Mouse (Mus musculus): ENCODE data around the gene Dlg2.

The Dlg2 gene

DNA sequence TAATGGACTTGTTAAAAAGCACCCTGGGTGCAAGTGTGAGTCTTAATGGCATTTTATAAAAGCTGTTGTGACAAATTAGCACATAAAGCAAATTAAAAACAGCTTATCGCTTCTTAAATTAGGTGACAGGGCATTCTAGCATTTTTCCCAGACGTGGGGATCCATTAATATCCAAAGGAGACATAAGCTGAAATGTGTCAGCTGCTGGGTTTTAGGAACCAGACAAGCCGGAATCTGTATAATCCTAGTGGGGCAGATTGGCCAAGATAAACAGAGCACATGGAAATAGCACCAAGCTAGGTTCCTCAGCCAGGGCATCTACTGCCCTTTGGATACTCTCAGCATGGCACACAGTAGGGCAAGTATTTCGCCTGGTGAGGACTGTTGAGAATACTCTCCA, 1895.2 kb downstream of the Dlg2 start:
- DNase-seq (ENCODE audit: low read depth, low spot score): no peak

DNA sequence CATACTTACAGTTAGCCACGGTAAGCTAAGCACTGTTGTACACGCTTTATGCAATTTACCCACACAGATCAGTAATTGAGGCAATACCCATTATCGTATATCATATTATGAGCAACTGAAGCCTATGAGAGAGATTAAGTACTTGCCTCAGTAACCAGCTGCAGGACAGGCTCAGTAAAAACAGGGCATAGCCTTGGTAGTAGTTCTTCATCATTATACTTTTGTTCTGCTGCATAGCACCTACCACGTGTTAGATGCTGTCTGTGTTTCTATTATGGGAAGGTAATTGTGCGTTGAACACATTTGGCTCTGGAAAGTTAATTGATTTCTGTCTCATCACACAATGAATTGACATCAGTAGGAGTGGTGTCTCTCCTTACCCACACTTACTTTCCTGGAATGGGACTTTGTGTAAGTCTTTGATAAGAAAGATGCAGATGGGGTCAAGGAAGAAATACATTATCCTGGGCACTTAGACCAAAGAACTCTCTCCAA, 1897.4 kb downstream of the Dlg2 start:
- no peak for DNase-seq (ENCODE audit: low read depth, low spot score)

DNA sequence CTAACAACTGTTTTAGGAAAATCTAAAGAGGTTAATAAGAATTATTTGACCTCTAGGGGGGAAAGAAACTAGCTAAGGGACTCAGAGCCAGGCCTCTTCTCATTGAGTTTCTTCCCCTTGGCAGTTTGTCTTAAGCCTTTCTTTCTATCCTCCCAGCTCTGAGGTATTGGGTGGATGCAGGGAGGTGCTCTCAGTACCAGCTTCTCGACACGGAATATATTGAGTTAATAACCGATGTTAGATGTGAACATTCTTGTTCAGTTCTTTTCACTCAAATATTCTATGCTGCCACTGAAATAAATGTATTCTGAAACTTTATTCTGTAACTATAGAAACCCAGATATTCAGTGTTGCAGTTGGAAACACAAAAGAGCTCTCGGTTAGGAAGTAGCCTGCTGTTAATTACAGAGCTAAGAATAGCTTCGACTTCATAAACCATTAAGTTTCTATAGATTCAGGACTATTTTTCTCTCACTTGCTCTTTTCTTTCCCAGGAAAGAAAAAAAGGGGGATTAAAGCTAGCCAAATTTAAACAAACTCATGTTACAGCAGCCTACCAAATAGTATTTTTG, 1907.5 kb downstream of the Dlg2 start:
- no peak for DNase-seq (ENCODE audit: low read depth, low spot score)

DNA sequence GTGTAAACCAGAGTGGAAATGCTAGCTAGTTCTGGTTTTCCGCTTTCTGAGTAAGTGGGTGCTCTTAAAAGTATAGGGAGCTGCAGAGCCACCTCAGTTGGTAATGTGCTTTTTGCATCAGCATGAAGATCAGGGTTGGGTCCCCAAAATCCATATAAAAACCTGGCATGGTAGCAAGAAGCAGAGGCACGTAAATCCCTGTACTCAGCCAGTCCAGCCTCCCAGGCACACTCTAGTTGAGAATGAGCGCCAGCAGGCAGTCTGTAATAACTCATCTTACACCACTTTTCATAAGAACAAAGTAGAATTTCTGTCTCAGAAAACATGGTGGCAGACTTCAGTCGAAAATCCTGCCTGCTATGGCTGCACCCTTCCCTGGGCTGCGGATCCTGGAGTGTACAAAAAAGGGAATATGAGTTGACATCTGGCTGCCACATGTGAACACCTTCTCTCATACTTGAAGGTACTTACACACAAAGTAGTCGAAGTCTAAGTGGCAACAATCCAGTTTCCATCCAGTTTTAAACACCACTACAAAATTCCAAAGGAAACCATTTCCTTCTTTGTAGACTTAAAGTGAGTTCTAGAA, 1915.7 kb downstream of the Dlg2 start:
- DNase-seq (ENCODE audit: low read depth, low spot score): no peak

DNA sequence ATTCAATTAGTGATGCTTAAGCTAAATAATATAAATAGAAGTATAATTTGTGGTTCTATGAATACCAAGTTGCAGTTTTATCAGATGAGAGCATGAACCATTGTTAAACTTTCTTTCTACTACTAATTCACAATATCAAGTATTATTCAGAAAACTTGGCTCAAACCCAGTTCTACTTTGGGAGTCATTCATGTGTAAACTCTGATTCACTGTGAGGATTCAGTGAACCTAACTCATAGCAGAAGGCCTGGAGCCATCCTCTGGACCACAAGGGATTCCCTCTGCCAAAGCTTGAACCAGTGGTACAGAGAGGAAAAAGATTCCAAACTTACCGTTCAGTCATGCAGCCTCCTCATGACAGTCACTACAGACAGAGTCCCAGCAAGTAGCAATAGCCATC, 1920.3 kb downstream of the Dlg2 start:
- DNase-seq (ENCODE audit: low read depth, low spot score): peak; percentile 64

DNA sequence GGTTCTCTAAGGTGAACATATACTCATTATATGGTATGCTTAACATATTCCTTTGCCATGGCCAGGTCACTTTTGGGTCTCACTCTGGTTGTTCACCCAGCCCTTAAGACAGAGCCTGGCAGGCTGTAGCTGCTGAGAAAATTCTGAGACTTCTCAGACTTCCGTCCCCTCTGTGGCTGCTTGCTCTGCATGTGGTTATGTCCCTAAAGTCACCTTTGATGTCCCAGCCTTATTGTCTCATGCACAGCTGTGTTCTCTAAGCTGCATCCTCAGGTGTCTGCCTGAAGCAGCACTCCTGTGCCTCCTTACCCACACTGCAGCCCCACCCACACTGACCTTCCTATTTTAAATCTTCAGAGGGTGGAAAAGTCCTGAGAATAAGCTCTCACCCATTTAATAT, 1922.4 kb downstream of the Dlg2 start:
- DNase-seq (ENCODE audit: low read depth, low spot score): no peak

DNA sequence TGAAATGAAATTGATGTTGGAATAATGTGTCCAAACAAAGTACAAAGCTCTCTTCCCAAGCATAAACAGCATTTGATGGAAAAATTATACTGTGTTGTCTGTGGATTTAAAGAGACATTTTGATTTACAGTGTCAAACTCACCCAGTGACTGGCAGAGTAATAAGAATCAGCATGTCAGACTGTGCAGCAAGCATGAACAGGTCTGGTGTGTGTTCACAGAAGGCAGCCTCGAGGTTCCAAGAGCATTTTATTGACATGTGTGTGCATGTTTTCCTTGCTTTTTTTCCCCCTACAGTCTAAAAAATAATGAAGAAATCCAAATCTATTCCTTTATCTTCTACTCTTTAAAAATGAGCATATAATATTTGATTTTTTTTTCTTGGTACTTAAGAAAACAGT, 1924.1 kb downstream of the Dlg2 start:
- DNase-seq (ENCODE audit: low read depth, low spot score): no peak

DNA sequence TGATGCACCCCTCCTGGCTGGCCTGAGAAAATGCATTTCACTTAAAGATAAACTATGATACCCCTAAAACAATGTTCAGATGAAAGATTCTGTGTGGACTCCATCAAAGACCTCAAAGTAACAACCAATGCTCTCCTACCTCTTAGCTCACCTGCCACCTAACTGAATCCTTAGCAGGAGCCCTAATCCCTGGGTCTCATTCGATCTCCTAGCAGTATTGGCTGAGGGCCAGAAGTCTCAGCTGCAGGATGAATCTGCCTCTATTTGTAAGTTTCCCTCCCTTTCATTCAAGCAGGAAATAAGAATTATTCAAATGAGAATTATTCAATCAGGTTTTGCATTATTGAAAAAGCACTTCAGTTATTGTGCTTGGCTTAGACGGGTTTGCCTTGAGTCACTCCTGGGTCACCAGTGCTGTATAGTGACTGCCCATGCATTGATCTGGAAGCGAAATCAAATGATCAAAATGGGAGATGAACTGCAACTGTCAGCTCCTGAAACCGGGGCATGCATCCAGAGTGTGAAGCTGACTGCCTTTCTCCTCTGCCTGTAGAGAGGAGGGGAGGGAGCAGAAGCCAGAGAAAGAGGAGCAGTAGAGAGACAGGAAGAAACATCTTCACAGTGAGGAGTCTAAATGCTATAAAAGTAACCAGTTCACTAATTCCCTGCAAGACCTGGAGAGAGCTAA, 1924.7 kb downstream of the Dlg2 start:
- peak; percentile 51 for DNase-seq (ENCODE audit: low read depth, low spot score)

DNA sequence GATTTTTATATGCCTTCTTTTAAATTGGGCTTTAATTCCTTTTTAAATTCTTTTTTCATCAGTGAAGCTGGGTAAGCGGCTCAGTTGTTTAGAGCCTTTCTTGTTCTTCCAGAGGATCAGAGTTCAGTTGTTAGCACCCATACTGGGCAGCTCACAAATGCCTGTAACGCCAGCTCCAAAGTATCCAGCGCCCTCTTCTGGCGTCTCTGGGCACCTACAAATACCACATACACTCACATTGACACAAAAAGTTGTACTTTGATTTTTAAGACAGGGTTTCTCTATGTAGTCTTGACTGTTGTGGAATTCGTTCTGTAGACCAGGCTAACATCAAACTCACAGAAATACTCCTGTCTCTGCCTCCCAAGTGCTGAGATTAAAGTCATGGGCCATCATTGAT, 1932.0 kb downstream of the Dlg2 start:
- DNase-seq (ENCODE audit: low read depth, low spot score): no peak

DNA sequence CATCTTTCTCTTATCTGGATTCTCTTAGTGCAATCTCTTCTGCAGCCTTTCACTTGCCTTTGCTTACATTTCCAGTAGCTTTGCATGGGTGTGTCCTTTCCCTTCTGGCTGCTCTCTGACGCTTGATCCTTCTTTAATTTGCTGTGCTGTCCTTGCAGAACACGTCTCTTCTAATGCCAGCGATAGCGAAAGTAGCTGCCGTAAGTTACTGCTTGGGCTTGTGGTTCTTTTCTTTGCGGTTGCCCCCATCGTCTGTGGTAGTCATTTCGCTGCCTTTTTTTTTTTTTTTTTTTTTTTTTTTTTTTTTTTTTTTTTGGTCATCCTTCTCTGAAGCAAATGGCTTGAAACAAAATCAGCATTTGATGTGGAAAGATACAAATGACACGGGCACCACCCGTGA, 1944.0 kb downstream of the Dlg2 start:
- DNase-seq (ENCODE audit: low read depth, low spot score): no peak

DNA sequence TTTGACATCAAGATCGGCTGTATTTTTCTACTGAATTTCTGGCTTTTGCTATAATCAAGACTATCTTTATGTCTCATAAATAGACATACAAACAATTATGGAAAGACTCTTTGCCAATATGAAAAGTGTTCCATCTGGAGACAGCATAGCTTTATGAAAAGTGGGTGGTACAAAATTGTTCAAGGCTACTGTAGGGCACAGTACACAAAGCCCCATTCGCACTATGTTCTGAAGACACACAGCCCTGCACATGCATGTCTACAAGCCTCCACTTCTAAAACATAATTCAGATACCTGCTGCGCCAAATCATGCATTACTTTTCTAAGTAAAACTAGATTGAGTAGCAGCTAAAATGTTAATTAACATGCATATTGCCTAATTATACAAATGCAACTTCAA, 1946.5 kb downstream of the Dlg2 start:
- no peak for DNase-seq (ENCODE audit: low read depth, low spot score)

DNA sequence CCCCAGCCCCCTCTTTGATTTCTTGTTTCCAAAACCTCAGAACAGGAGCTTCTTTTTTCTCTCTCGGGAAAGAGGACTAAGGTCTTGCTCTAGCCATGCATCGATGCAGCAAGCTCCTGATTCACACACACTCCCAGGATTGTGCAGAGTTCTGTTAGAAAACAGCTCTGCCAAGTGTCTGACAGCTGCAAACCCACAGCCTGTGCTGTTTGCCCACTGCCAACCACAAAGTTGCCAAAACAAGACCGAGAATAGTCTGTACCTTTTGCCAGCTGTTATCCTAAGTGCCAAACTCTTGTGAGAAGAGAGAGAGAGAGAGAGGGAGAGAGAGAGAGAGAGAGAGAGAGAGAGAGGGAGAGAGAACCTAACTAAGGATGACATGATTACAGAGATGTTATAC, 1948.2 kb downstream of the Dlg2 start:
- DNase-seq (ENCODE audit: low read depth, low spot score): peak; percentile 69

DNA sequence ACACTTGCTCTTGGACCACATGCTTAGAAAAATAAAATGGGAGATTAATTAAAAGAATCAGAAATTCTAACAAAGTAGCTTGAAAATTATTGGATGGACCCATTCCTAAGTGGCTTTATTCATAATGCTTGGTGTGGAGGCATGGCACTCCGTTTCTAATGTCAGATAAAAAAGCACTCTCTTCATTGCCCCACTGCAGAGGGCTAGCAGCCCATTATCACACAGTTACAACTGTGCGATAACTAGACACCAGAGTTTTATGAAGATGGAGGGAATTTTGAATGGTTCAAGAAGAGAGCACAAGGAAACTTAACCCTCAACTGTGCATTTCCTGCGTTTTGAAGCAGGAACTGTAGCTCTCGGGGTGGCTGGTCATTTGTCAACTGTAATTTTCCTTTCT, 1950.8 kb downstream of the Dlg2 start:
- no peak for DNase-seq (ENCODE audit: low read depth, low spot score)

DNA sequence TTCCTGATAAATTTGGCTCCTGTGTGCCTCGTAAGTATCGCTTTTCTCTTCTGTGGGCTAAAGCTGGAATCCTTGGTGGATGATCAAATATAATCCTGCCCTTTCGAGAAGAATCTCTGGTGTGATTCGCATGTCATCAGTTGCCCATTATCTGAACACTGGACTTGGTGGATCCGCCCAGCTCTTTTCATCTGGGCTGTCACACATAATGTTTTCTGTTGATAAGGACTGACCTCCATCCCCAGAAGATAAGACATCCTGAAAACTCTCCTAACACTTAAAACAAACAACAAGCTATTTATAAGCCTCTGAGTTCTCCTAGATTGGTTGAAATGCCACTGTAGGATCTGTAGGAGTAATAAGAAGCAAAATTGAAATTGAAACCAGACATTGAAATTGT, 1952.2 kb downstream of the Dlg2 start:
- no peak for DNase-seq (ENCODE audit: low read depth, low spot score)

DNA sequence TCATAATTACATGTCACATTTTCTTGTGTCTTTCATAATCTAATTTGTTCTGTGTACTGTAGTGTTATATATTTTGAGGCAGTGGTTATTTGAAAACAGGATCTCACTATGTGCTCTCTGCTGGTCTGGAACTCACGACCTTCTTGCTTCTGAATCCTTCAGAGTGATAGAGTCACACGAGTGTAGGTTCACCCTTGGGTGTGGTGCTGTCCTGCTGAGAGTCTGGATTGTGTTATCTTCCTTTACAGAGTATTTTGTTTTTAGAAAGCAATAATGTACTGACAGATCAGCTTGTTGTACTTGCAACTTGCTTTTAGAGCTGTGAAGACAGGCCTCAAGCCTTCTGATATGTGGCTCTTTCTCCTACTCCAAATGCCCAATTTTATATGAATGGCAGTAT, 1953.8 kb downstream of the Dlg2 start:
- no peak for DNase-seq (ENCODE audit: low read depth, low spot score)

DNA sequence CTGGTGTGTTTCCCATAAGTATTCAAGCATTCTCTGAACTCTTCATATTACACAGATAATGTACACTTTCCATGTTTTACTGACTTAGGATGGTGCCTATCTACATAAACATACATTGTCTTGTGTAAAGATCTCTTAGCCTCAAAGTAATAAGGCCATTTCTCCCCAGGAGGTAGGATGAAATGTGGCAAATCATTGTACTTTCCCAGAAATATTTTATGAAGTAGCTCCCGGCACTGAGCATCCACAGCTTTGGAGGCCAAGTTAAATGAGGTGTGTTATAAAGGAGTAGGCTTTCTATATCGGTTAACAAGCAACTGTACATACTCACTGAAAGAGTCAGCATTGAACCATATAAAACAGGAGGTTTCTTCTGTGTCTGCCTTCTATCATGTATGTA, 1960.7 kb downstream of the Dlg2 start:
- peak; percentile 41 for DNase-seq (ENCODE audit: low read depth, low spot score)

DNA sequence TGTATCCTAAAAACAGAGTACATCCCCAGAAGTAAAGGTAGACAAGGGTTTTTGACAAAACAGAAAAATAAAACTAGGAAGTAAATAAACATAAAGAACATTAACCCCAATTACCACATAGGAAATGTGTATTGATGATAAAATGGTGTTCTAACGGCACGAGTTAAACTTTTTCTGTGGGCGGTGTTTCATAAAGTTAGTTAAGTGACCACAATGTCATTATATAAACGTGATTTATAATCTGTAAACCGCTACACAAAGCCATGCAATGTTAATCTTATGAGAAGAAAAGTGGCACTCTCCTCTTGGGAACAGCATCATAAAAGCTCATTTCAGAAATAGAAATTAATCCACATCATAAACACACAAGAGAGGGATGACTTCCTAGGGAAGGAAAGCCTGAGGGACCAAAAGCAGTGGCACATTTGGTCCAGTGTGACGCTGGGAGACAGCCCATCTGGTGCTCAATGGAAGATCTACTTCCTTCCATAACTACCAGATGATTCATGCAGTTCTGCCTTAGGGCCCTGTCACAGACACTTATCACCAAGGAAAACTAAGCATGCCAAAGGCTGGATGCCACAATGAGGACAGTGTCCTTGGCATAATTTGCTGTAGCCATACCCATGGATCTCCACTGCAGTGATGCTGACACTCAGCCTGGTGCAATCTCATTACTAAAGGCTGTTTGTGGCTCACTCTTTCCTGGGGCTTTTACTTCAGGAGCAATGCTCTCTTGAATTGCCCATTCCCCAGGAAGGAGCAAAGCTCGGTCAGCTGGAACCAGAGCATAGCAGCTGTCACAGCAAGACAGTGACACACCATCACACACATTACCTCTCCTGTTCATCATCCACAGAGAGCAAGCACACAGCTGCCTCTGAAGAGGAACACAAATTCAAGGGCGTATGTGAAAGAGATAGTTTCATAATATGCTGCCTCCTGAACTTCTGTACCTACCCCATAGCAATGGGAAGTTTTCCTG, 1963.3 kb downstream of the Dlg2 start:
- peak; percentile 76 for DNase-seq (ENCODE audit: low read depth, low spot score)

DNA sequence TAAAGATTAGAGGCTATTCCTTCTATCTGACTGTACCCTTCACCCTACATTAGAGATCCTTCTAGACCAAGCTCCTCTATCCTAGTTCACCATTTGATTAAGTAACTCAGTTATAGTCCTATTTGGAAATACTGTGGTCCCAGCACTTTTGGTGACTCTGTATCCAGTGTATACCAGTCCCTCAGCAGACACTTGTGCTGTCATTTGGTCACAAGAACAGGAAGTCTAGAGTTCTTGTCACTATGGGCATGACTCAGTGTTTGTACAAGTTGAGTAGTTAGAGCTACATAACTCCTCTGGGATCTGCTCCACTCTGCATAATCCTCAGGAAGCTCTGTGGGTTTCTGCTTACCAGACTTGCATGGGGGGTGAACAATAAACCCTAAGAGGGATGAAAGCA, 1965.1 kb downstream of the Dlg2 start:
- no peak for DNase-seq (ENCODE audit: low read depth, low spot score)

DNA sequence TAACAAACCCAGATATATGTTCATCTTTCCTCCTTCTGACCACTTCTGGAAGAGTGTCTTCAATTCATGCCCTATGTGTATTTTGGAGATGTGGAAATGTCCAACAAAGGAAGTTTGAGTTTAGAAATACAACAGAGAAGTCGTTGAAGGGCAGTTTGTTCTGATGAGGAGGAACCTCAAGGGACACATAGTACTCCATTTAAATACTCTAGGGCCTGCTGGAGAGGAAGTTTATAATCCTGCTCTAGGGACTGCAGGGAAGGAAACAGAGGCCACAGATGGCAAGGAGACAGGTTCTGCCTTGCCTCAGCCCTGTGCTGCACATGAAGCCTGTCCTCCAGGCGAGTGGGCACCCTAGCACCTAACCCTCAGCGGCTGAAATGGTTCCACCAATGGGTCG, 1965.6 kb downstream of the Dlg2 start:
- no peak for DNase-seq (ENCODE audit: low read depth, low spot score)

DNA sequence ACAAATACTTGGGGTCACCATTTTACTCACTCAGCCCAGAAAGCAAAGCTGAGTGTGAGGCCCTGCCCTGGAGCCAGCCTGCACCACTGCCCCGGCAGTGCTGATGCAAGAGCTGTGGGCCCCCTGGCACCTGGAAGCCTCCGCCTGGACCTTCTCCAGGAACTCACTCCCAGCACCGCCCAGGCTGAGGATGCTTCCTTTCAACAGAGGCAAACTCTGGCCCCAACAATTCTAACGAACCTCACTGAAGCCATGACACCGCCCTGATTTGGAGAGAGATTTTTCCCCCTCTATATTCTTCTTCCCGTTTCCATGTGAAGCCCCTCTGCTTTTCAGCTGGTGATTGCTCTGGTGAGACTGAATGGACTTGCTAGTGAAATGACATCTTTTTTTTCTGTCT, 1971.5 kb downstream of the Dlg2 start:
- DNase-seq (ENCODE audit: low read depth, low spot score): no peak

DNA sequence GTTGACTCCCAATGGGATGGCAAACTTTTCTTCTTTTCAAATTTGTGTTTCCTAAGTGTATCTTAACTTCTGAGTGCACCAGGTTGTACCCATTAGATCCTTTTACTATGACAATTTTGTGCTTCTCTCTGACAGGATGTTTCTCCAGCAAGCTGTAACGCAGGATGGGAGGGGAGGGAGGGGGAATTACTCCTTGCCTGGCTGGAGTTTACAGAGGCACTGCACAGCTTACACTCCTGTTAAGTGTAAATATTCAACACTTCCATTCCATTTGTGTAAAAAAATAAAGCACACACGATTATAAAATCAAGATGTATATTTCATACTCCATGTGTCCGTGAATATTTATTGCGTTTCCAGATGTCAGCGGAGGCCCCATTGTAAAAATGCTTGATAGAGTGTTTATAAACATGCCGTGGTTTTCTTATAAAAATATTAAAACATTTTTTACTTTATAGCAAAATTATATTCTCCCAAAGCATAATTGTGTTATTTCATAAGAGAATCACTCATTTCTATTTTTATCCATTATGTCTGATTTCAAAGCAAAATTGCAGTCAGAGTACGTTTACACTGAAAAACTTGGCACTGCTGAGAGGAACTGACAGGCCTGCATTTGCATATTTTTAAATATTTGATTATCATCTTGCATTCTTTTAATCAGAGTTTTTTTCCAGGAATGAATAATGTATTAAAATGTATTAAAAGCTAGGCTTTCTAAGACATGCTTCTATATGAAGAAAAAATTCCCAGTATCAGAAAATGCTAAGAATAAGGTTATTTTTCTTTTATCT, 1972.5 kb downstream of the Dlg2 start:
- no peak for DNase-seq (ENCODE audit: low read depth, low spot score)

All from brain, adult 2 months (tissue).